Mouse (Mus musculus) embryonic facial prominence, embryonic 14.5 days (tissue): ENCODE measurements at regions not wholly inside any gene's neighbourhood (a gene's known extent, or its start where the extent isn't known, plus 50 kb on each side); places are given as distances from the start of the nearest gene placed in this dataset.

Experiments used
- ATAC-seq: fragments of 200-750 bp; cut with Nextera tagmentation; 2 replicates; pipeline ENCODE4 v1.8.0; 2017; ENCODE audit warnings: low read depth, moderate number of reproducible peaks, moderate TSS enrichment
- DNase-seq: peaks from one replicate; pipeline ENCODE4 v3.0.0-alpha.2; 2015; ENCODE audit warnings: low spot score
- H3K27ac ChIP-seq: fragments of 300-500 bp; sonication (generic); replicated peaks from 2 replicates; pipeline ENCODE4 v1.5.1; 2014; ENCODE audit warnings: low read depth, mild to moderate bottlenecking, low read length, moderate library complexity
- H3K27me3 ChIP-seq: fragments of 300-500 bp; sonication (generic); replicated peaks from 2 replicates; pipeline ENCODE4 v1.6.1; 2014; ENCODE audit warnings: low read length; ENCODE audit not compliant: control insufficient read depth, insufficient read depth
- H3K36me3 ChIP-seq: fragments of 300-500 bp; sonication (generic); 2 replicates; pipeline ENCODE4 v1.6.1; 2014; ENCODE audit warnings: low read length, mixed read lengths; ENCODE audit not compliant: control insufficient read depth, insufficient read depth
- H3K4me1 ChIP-seq: fragments of 300-500 bp; sonication (generic); 2 replicates; pipeline ENCODE4 v1.6.1; 2014; ENCODE audit warnings: antibody characterized with exemption, low read length; ENCODE audit not compliant: control insufficient read depth, insufficient read depth
- H3K4me2 ChIP-seq: fragments of 300-500 bp; sonication (generic); 2 replicates; pipeline ENCODE4 v1.6.1; 2014; ENCODE audit warnings: low read depth, mild to moderate bottlenecking, low read length, moderate library complexity, mixed read lengths
- H3K4me3 ChIP-seq: fragments of 300-500 bp; sonication (generic); 2 replicates; pipeline ENCODE4 v1.5.1; 2014; ENCODE audit warnings: low read depth, mild to moderate bottlenecking, low read length
- H3K9ac ChIP-seq: fragments of 300-500 bp; sonication (generic); 2 replicates; pipeline ENCODE4 v1.6.1; 2014; ENCODE audit warnings: low read depth, mild to moderate bottlenecking, low read length, moderate library complexity, mixed read lengths
- H3K9me3 ChIP-seq: fragments of 300-500 bp; sonication (generic); 2 replicates; pipeline ENCODE4 v1.6.1; 2016; ENCODE audit warnings: low read length; ENCODE audit not compliant: control insufficient read depth
- WGBS: fragments of 180-500 bp; shearing (Covaris S2); extraction: QIAGEN DNeasy Blood & Tissue Kit; methylation state at CpG from one replicate; pipeline ENCODE4 v1.1.7; 2014; 5-methylcytosine and 5-hydroxymethylcytosine counted together

- no peak for DNase-seq
- Histone ChIP-seq H3K9ac (no peak overlapping the region), H3K4me2 (no peak overlapping the region), H3K9me3 (no peaks in the 10 kb centered on the region), H3K27me3 (no peaks in the 10 kb centered on the region), H3K4me1 (no peaks in the 10 kb centered on the region), H3K36me3 (no peaks in the 10 kb centered on the region), H3K27ac (no peak overlapping the region), H3K4me3 (no peak overlapping the region)
- 66% methylated on average over 9 of the region's 9 CpGs for WGBS
- ATAC-seq = no peak
Observed at GRCm38 (mm10) chr13:41694749-41695419, 89.2 kb downstream of the Tmem170b start.

- Histone ChIP-seq H3K9me3 (no peaks in the 10 kb centered on the region), H3K4me1 (no peaks in the 10 kb centered on the region), H3K27ac (no peak overlapping the region), H3K27me3 (no peaks in the 10 kb centered on the region), H3K4me3 (no peak overlapping the region), H3K9ac (no peak overlapping the region), H3K36me3 (no peaks in the 10 kb centered on the region), H3K4me2 (no peak overlapping the region)
- WGBS = 27% methylated on average over 7 of the region's 7 CpGs
- no peak for ATAC-seq
- no peak for DNase-seq
Observed at GRCm38 (mm10) chr13:41696767-41697445, 91.2 kb downstream of the Tmem170b start.

GRCm38 (mm10) chr13:41701345-41701744, 95.6 kb downstream of the Tmem170b start:
- no peak overlapping the region for H3K4me3 ChIP-seq
- no peaks in the 10 kb centered on the region for H3K9me3 ChIP-seq
- no peak overlapping the region for H3K27ac ChIP-seq
- no peaks in the 10 kb centered on the region for H3K36me3 ChIP-seq
- DNase-seq (no peak), ATAC-seq (no peak)
- H3K27me3 ChIP-seq = no peaks in the 10 kb centered on the region
- no peak overlapping the region for H3K9ac ChIP-seq
- no peak overlapping the region for H3K4me2 ChIP-seq
- WGBS = 60% methylated on average over 3 of the region's 3 CpGs
- no peaks in the 10 kb centered on the region for H3K4me1 ChIP-seq

- H3K27me3 ChIP-seq = no peaks in the 10 kb centered on the region
- 71% methylated on average over 8 of the region's 8 CpGs for WGBS
- no peaks in the 10 kb centered on the region for H3K9me3 ChIP-seq
- H3K9ac ChIP-seq = no peak overlapping the region
- no peak overlapping the region for H3K27ac ChIP-seq
- H3K4me2 ChIP-seq = no peak overlapping the region
- ATAC-seq = no peak
- H3K4me1 ChIP-seq = no peaks in the 10 kb centered on the region
- no peak overlapping the region for H3K4me3 ChIP-seq
- DNase-seq = no peak
- no peaks in the 10 kb centered on the region for H3K36me3 ChIP-seq
Observed at GRCm38 (mm10) chr13:41701829-41702231, 96.1 kb downstream of the Tmem170b start.

GRCm38 (mm10) chr13:41703196-41703595, 97.5 kb downstream of the Tmem170b start:
- ATAC-seq (no peak), DNase-seq (no peak)
- Histone ChIP-seq H3K4me3 (no peak overlapping the region), H3K27me3 (no peaks in the 10 kb centered on the region), H3K4me2 (no peak overlapping the region), H3K27ac (no peak overlapping the region), H3K4me1 (no peaks in the 10 kb centered on the region), H3K36me3 (no peaks in the 10 kb centered on the region), H3K9ac (no peak overlapping the region), H3K9me3 (no peaks in the 10 kb centered on the region)
- 88% methylated on average over 2 of the region's 2 CpGs for WGBS

GRCm38 (mm10) chr13:41703618-41704017, 97.9 kb downstream of the Tmem170b start:
- Histone ChIP-seq H3K4me1 (no peaks in the 10 kb centered on the region), H3K9ac (no peak overlapping the region), H3K4me3 (no peak overlapping the region), H3K27ac (no peak overlapping the region), H3K27me3 (no peaks in the 10 kb centered on the region), H3K9me3 (no peaks in the 10 kb centered on the region), H3K36me3 (no peaks in the 10 kb centered on the region), H3K4me2 (no peak overlapping the region)
- ATAC-seq (no peak), DNase-seq (peak; percentile 41)
- WGBS = 63% methylated on average over 8 of the region's 8 CpGs

GRCm38 (mm10) chr13:41704806-41705205, 99.1 kb downstream of the Tmem170b start:
- Histone ChIP-seq H3K27me3 (no peaks in the 10 kb centered on the region), H3K4me1 (no peaks in the 10 kb centered on the region), H3K9me3 (no peaks in the 10 kb centered on the region), H3K36me3 (no peaks in the 10 kb centered on the region), H3K4me2 (no peak overlapping the region), H3K27ac (no peak overlapping the region), H3K4me3 (no peak overlapping the region), H3K9ac (no peak overlapping the region)
- WGBS = 89% methylated on average over 2 of the region's 2 CpGs
- ATAC-seq = no peak
- no peak for DNase-seq

- WGBS = 27% methylated on average over 4 of the region's 4 CpGs
- H3K36me3 ChIP-seq = no peaks in the 10 kb centered on the region
- no peaks in the 10 kb centered on the region for H3K9me3 ChIP-seq
- H3K4me3 ChIP-seq = no peak overlapping the region
- H3K4me1 ChIP-seq = no peaks in the 10 kb centered on the region
- H3K9ac ChIP-seq = no peak overlapping the region
- H3K27ac ChIP-seq = no peak overlapping the region
- H3K27me3 ChIP-seq = no peaks in the 10 kb centered on the region
- no peak overlapping the region for H3K4me2 ChIP-seq
- ATAC-seq (peak; percentile 21; the same call in 1 of the 2 replicates), DNase-seq (peak; percentile 13)
Observed at GRCm38 (mm10) chr13:41705636-41706035, 99.9 kb downstream of the Tmem170b start.

- DNase-seq = no peak
- no peak for ATAC-seq
- 72% methylated on average over 7 of the region's 7 CpGs for WGBS
- no peaks in the 10 kb centered on the region for H3K4me1 ChIP-seq
- H3K9ac ChIP-seq = no peak overlapping the region
- H3K4me2 ChIP-seq = no peak overlapping the region
- no peaks in the 10 kb centered on the region for H3K36me3 ChIP-seq
- H3K4me3 ChIP-seq = no peak overlapping the region
- no peaks in the 10 kb centered on the region for H3K9me3 ChIP-seq
- no peaks in the 10 kb centered on the region for H3K27me3 ChIP-seq
- no peak overlapping the region for H3K27ac ChIP-seq
Observed at GRCm38 (mm10) chr13:41707811-41708210, 102.1 kb downstream of the Tmem170b start.
